In the genomic region with DNA sequence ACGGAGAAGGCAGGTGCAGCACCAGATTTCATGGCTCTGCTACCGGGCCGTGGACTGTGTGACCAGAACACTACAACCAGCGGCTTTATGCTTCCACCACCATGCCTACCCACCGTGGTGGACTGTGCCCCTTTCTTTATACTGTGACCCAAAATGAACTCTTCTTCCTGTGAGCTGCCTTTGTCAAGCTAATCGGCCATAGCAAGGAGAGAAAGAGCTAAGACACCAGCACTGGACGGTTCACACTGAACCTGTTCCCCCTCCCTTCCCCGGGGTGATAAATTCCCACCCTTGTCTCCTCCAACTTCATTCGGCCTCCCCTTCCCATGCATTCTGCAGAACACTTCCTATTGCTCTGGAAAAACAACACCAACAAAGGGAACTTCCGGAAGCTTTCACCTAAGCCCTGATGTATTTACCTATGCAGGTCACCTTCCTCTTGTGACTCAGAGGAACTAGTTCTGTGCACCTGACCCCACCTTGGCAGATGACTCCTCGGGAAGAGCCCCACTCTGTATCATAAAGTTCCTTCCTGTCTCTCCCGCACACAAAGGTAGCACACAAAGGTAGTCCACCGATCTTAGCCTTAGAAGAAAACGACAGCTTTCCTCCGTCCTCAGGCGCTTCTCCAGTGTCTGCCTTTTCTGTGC, we compare ENCODE assay signal across 12 mouse cellular contexts. TPM values are rescaled to one million over a fixed set of nuclear protein-coding genes. Genes with fewer than 3 reads are reported as not detected.
DNase-seq lines count a peak whose midpoint lies in the region; ATAC-seq and TF ChIP-seq lines count a peak whose summit lies in the region.
"Had no signal": no experiment of that assay in that cellular context is flagged by ENCODE, and none has a peak within 500 bp of the region (broad histone marks: within the 10 kb centered on the region; RNA-seq: fewer than 3 reads in every experiment).

No protein-coding gene starts in this region.

- peaks cover 17% of the 10 kb centered on the region for H3K4me1 ChIP-seq in heart, embryonic 13.5 days
- peaks cover 10% of the 10 kb centered on the region; the same call in 1 of the 2 replicates for H3K4me1 ChIP-seq in midbrain, embryonic 11.5 days (ENCODE audit: control insufficient read depth, insufficient read depth, low read length)
- peaks cover 9% of the 10 kb centered on the region for H3K4me1 ChIP-seq in midbrain, embryonic 15.5 days
- H3K4me1 ChIP-seq in intestine, postnatal 0 days (replicated peaks; ENCODE audit: control insufficient read depth, insufficient read depth, low read length) = peaks cover 11% of the 10 kb centered on the region
- H3K4me1 ChIP-seq in stomach, postnatal 0 days (replicated peaks; ENCODE audit: control insufficient read depth, insufficient read depth) = no peaks in the 10 kb centered on the region

- TF ChIP-seq CTCF in intestine, postnatal 0 days (IDR thresholded peaks at IDR 0.05; ENCODE audit: low read depth) = no peak; the same call in 1 of the 2 replicates
- no peak for TF ChIP-seq CTCF in stomach, postnatal 0 days (IDR thresholded peaks at IDR 0.05; ENCODE audit: low read depth)

- no peaks in the 10 kb centered on the region for H3K9me3 ChIP-seq in heart, embryonic 13.5 days
- H3K9me3 ChIP-seq in midbrain, embryonic 11.5 days (ENCODE audit: control insufficient read depth, low read length) = no peaks in the 10 kb centered on the region
- no peaks in the 10 kb centered on the region for H3K9me3 ChIP-seq in midbrain, embryonic 15.5 days
- H3K9me3 ChIP-seq in intestine, postnatal 0 days (ENCODE audit: control insufficient read depth) = no peaks in the 10 kb centered on the region
- no peaks in the 10 kb centered on the region for H3K9me3 ChIP-seq in stomach, postnatal 0 days (ENCODE audit: control insufficient read depth, low read length)
- H3K9me3 ChIP-seq: lung, embryonic 15.5 days had no signal

- H3K27me3 ChIP-seq in heart, embryonic 13.5 days (replicated peaks) = peaks cover 19% of the 10 kb centered on the region; the same call in 1 of the 2 replicates
- H3K27me3 ChIP-seq in midbrain, embryonic 11.5 days (ENCODE audit: control insufficient read depth, insufficient read depth, low read length) = no peaks in the 10 kb centered on the region; the same call in 1 of the 2 replicates
- no peaks in the 10 kb centered on the region for H3K27me3 ChIP-seq in midbrain, embryonic 15.5 days (replicated peaks)
- H3K27me3 ChIP-seq in intestine, postnatal 0 days (replicated peaks; ENCODE audit: control insufficient read depth, insufficient read depth, low read length) = no peaks in the 10 kb centered on the region
- H3K27me3 ChIP-seq in stomach, postnatal 0 days (ENCODE audit: control insufficient read depth, insufficient read depth, low read length) = no peaks in the 10 kb centered on the region
- H3K27me3 ChIP-seq: lung, embryonic 15.5 days had no signal

- no peak for TF ChIP-seq EP300 in stomach, postnatal 0 days (optimal IDR thresholded peaks at IDR 0.05)

- H3K4me2 ChIP-seq in heart, embryonic 13.5 days = peak overlapping the region; percentile 33
- 0 out of 2 replicates have a peak overlapping the region, but pooled peaks have one; percentile 7 for H3K4me2 ChIP-seq in midbrain, embryonic 11.5 days
- no peak overlapping the region for H3K4me2 ChIP-seq in midbrain, embryonic 15.5 days
- peak overlapping the region; percentile 54 for H3K4me2 ChIP-seq in intestine, postnatal 0 days (replicated peaks; ENCODE audit: low read depth)
- H3K4me2 ChIP-seq in stomach, postnatal 0 days (replicated peaks; ENCODE audit: low read depth) = 0 out of 2 replicates have a peak overlapping the region, but pooled peaks have one; percentile 11
- H3K4me2 ChIP-seq: lung, embryonic 15.5 days had no signal

- DNase-seq in heart, adult 9 months (ENCODE audit: low spot score in 2 of 2) = no peak
- no peak for DNase-seq in midbrain, embryonic 11.5 days (ENCODE audit: low spot score, missing footprints)
- DNase-seq in stomach, postnatal 0 days (ENCODE audit: low spot score) = no peak
- DNase-seq in thymus, postnatal 14 days = no peak
- DNase-seq in spleen, postnatal 36 days (ENCODE audit: low spot score in 2 of 2) = no peak
- DNase-seq: cerebellum, adult 11-12 months; thymus, postnatal 36 days had no signal

- no peak overlapping the region for H3K9ac ChIP-seq in heart, embryonic 13.5 days
- H3K9ac ChIP-seq in midbrain, embryonic 11.5 days (ENCODE audit: low read length) = peak overlapping the region; percentile 40; the same call in 1 of the 2 replicates
- H3K9ac ChIP-seq in midbrain, embryonic 15.5 days = no peak overlapping the region
- no peak overlapping the region for H3K9ac ChIP-seq in intestine, postnatal 0 days (ENCODE audit: low read depth, low read length)
- H3K9ac ChIP-seq in stomach, postnatal 0 days (ENCODE audit: low read length) = no peak overlapping the region
- H3K9ac ChIP-seq: lung, embryonic 15.5 days had no signal

- WGBS in heart, embryonic 13.5 days = 38% methylated on average over 16 of the region's 16 CpGs
- 33% methylated on average over 16 of the region's 16 CpGs for WGBS in midbrain, embryonic 11.5 days
- 36% methylated on average over 16 of the region's 16 CpGs for WGBS in midbrain, embryonic 15.5 days
- 23% methylated on average over 16 of the region's 16 CpGs for WGBS in intestine, postnatal 0 days
- WGBS in stomach, postnatal 0 days = 37% methylated on average over 16 of the region's 16 CpGs

- H3K36me3 ChIP-seq in heart, embryonic 13.5 days = no peaks in the 10 kb centered on the region
- H3K36me3 ChIP-seq in midbrain, embryonic 11.5 days (ENCODE audit: control insufficient read depth, insufficient read depth, low read length) = no peaks in the 10 kb centered on the region
- H3K36me3 ChIP-seq in midbrain, embryonic 15.5 days (replicated peaks) = no peaks in the 10 kb centered on the region
- H3K36me3 ChIP-seq in intestine, postnatal 0 days (ENCODE audit: control insufficient read depth, insufficient read depth) = no peaks in the 10 kb centered on the region
- no peaks in the 10 kb centered on the region for H3K36me3 ChIP-seq in stomach, postnatal 0 days (ENCODE audit: control insufficient read depth, insufficient read depth, low read length)
- H3K36me3 ChIP-seq: lung, embryonic 15.5 days had no signal

- ATAC-seq in heart, embryonic 13.5 days (ENCODE audit: extremely low read depth, insufficient number of reproducible peaks, low FRiP score, low TSS enrichment) = no peak
- ATAC-seq in midbrain, embryonic 11.5 days (ENCODE audit: low FRiP score) = no peak; the same call in 1 of the 2 replicates
- ATAC-seq in midbrain, embryonic 15.5 days (replicated peaks) = no peak; the same call in 1 of the 2 replicates
- ATAC-seq in intestine, postnatal 0 days = peak; percentile 59
- ATAC-seq in stomach, postnatal 0 days (ENCODE audit: low FRiP score, low TSS enrichment) = peak; percentile 85

- no peak overlapping the region for H3K27ac ChIP-seq in heart, embryonic 13.5 days (replicated peaks)
- H3K27ac ChIP-seq in midbrain, embryonic 11.5 days (ENCODE audit: low read depth, low read length) = no peak overlapping the region
- H3K27ac ChIP-seq in midbrain, embryonic 15.5 days = no peak overlapping the region
- H3K27ac ChIP-seq in intestine, postnatal 0 days (ENCODE audit: low read depth, low read length) = peak overlapping the region; percentile 94
- peak overlapping the region; percentile 84 for H3K27ac ChIP-seq in stomach, postnatal 0 days (replicated peaks)
- H3K27ac ChIP-seq: lung, embryonic 15.5 days had no signal

- no peak overlapping the region for H3K4me3 ChIP-seq in heart, embryonic 13.5 days
- no peak overlapping the region for H3K4me3 ChIP-seq in midbrain, embryonic 11.5 days (ENCODE audit: low read depth, low read length)
- H3K4me3 ChIP-seq in midbrain, embryonic 15.5 days = no peak overlapping the region
- no peak overlapping the region for H3K4me3 ChIP-seq in intestine, postnatal 0 days (ENCODE audit: low read depth, low read length)
- H3K4me3 ChIP-seq in stomach, postnatal 0 days (ENCODE audit: low read depth, low read length) = no peak overlapping the region
- H3K4me3 ChIP-seq: lung, embryonic 15.5 days had no signal

RNA-seq across cellular contexts. Expression of gene 2610528J11Rik, which starts 9.2 kb away (rescaled TPM):
- polyA plus RNA-seq in heart, embryonic 13.5 days (2015; fragmentation: Nextera tagmentation; extraction: Ambion mirVana) = 0.36 and 0.75 TPM in 2 replicates
- 0.42 and 0.46 TPM in 2 replicates for polyA plus RNA-seq in midbrain, embryonic 11.5 days (2014; fragmentation: Nextera tagmentation; extraction: Ambion mirVana)
- polyA plus RNA-seq in midbrain, embryonic 15.5 days (2015; fragmentation: Nextera tagmentation; extraction: Ambion mirVana) = 0.18 TPM in 1 of 2 replicates, not detected in the other
- polyA plus RNA-seq in intestine, postnatal 0 days (2015; fragmentation: Nextera tagmentation; extraction: Ambion mirVana) = 119 TPM in 2 replicates
- polyA plus RNA-seq in stomach, postnatal 0 days (2015; fragmentation: Nextera tagmentation; extraction: Ambion mirVana) = 56.8 and 57.6 TPM in 2 replicates
- polyA plus RNA-seq: heart, postnatal 0 days had no signal

RNA-seq across cellular contexts. Expression of gene Tmem125, which starts 26.2 kb away (rescaled TPM):
- 0.24 and 0.43 TPM in 2 replicates for polyA plus RNA-seq in heart, embryonic 13.5 days (2015; fragmentation: Nextera tagmentation; extraction: Ambion mirVana)
- 0.11 and 0.22 TPM in 2 replicates for polyA plus RNA-seq in midbrain, embryonic 11.5 days (2014; fragmentation: Nextera tagmentation; extraction: Ambion mirVana)
- 0.20 and 0.32 TPM in 2 replicates for polyA plus RNA-seq in midbrain, embryonic 15.5 days (2015; fragmentation: Nextera tagmentation; extraction: Ambion mirVana)
- polyA plus RNA-seq in intestine, postnatal 0 days (2015; fragmentation: Nextera tagmentation; extraction: Ambion mirVana) = 19.8 and 20.7 TPM in 2 replicates
- 41.3 and 42.7 TPM in 2 replicates for polyA plus RNA-seq in stomach, postnatal 0 days (2015; fragmentation: Nextera tagmentation; extraction: Ambion mirVana)

RNA-seq across cellular contexts. Expression of gene Tie1, which starts 27.8 kb away (rescaled TPM):
- 57.7 and 61.1 TPM in 2 replicates for polyA plus RNA-seq in heart, embryonic 13.5 days (2015; fragmentation: Nextera tagmentation; extraction: Ambion mirVana)
- 9.1 and 9.5 TPM in 2 replicates for polyA plus RNA-seq in midbrain, embryonic 11.5 days (2014; fragmentation: Nextera tagmentation; extraction: Ambion mirVana)
- 16.8 and 17.1 TPM in 2 replicates for polyA plus RNA-seq in midbrain, embryonic 15.5 days (2015; fragmentation: Nextera tagmentation; extraction: Ambion mirVana)
- polyA plus RNA-seq in intestine, postnatal 0 days (2015; fragmentation: Nextera tagmentation; extraction: Ambion mirVana) = 11.3 and 11.9 TPM in 2 replicates
- 9.2 and 9.3 TPM in 2 replicates for polyA plus RNA-seq in stomach, postnatal 0 days (2015; fragmentation: Nextera tagmentation; extraction: Ambion mirVana)

Comparison
In these comparisons a context has a peak if more than half of its experiments do, and no peak if none do; other contexts are left out.
1. ATAC-seq: peak in intestine, postnatal 0 days (single experiment) and stomach, postnatal 0 days (single experiment); none in heart, embryonic 13.5 days (single experiment), midbrain, embryonic 11.5 days (single experiment) and midbrain, embryonic 15.5 days (single experiment).
2. H3K27ac ChIP-seq: peak in intestine, postnatal 0 days (single experiment) and stomach, postnatal 0 days (single experiment); none in heart, embryonic 13.5 days (single experiment), midbrain, embryonic 11.5 days (single experiment) and midbrain, embryonic 15.5 days (single experiment).
3. RNA of gene 2610528J11Rik, which starts 9.2 kb away (polyA plus RNA-seq): 119 TPM in intestine, postnatal 0 days and 56.8 to 57.6 TPM in stomach, postnatal 0 days; 0.42 to 0.46 TPM in midbrain, embryonic 11.5 days, 0.36 to 0.75 TPM in heart, embryonic 13.5 days and 0.18 TPM in midbrain, embryonic 15.5 days; every median in the first group is over 10 times any median in the second.
4. RNA of gene Tmem125, which starts 26.2 kb away (polyA plus RNA-seq): 41.3 to 42.7 TPM in stomach, postnatal 0 days and 19.8 to 20.7 TPM in intestine, postnatal 0 days; 0.24 to 0.43 TPM in heart, embryonic 13.5 days, 0.20 to 0.32 TPM in midbrain, embryonic 15.5 days and 0.11 to 0.22 TPM in midbrain, embryonic 11.5 days; every median in the first group is over 10 times any median in the second.